Mouse (Mus musculus): ENCODE measurements around the gene Rnf115.

Gene Rnf115

DNA sequence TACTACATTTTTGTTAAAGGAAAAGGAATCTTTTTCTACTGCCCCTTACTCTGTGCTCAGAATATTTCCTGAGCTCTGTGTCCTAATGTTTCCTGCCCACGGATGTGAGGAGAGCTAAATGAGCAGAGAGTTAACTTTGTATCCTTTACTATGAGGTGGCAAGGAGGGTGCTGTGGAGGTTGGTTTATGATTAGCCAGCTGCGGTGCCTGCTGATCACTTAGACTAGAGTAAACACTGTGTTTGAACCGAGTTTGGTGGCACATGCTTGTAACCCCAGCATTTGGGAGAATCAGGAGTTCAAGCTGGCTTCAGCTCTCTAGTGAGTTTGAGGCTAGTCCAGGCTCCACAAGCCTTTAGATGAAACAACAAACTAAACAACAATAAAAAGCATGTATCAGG lies 49.7 kb downstream of the Rnf115 start:
- no peak for DNase-seq (ENCODE audit: low spot score in 2 of 2)

- no peak for DNase-seq (ENCODE audit: low spot score in 2 of 2)
These were observed 54.8 kb downstream of the Rnf115 start for GRCm38 (mm10) chr3:96782236-96782635.

DNA sequence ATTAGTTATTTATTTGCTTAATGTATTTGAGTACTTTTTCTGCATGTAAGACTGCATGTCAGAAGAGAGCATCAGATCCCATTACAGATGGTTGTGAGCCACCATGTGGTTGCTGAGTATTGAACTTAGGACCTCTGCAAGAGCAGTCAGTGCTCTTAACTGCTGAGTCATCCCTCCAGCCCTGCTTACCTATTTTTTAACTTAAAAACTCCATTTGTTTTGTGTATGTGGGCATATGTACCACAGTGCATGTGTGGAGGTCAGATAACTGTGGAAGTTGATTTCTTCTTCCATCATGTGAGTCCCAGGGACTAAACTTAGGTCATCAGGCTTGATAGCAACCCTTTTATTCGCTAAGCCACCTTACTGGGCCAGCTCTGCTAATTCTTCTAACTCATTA lies 60.3 kb downstream of the Rnf115 start:
- no peak for DNase-seq (ENCODE audit: low spot score in 2 of 2)

GRCm38 (mm10) chr3:96788506-96788905 lies 61.0 kb downstream of the Rnf115 start:
- DNase-seq (ENCODE audit: low spot score in 2 of 2) = no peak

- no peak for DNase-seq (ENCODE audit: low spot score in 2 of 2)
These were observed 72.8 kb downstream of the Rnf115 start for GRCm38 (mm10) chr3:96800254-96800653.

DNA sequence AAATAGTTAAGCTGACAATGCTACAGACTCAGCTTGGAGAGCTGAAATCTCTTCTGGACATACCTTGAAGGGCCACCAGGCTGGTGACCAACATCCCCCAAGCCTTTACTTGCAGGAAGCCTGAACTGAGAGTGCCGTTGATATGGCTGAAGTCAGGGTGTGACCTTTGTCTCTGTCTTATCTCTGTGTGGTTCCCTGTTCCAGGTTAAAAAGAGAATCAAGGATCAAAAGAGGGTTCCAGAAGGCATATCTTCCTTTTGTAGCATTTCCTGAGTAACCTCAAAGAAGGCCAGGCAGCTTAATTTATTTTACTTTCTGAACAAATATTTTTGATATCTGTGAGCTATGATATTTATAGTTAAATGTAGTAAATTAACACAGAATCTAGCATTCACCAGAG lies 74.8 kb downstream of the Rnf115 start:
- DNase-seq (ENCODE audit: low spot score in 2 of 2) = no peak

DNA sequence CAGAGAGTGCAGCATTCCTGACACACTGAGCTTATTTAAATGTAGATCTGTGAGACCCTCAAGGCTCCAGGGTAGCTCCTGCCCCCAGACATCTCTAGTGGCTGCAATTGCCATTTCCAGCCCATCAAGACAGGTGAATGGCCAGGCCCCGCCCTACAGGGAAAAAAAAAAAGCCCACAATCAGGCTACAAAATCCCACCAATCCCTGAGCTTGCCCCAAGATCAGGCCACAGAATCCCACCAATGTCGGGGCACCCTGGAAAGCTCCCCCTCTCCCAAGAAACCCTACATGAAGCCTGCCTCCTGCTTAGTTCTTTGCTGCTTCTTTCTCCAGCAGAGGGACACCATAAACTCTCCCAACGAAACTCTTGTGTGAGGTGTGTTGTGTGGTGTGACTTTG lies 80.7 kb downstream of the Rnf115 start:
- no peak for DNase-seq (ENCODE audit: low spot score in 2 of 2)

DNA sequence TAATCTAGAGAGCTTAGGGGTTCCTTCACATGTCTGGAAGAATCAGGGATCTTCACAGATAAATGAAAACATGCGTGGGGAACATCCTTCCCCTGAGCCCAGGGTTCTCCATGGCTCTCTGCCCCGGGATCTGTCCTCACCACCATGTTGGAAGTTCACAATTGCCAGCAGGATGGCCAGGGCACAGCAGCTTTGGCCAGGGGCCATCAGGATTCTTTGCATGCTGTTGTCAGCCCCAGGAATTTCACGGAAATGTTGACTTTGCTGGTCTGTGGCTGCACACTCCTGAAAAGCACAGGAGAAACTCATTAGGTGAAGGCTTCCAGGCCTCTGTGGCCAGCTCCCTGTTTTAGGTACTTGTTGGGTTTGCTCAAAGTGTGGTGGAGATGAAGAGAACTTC lies 81.2 kb downstream of the Rnf115 start:
- DNase-seq (ENCODE audit: low spot score in 2 of 2) = no peak

DNA sequence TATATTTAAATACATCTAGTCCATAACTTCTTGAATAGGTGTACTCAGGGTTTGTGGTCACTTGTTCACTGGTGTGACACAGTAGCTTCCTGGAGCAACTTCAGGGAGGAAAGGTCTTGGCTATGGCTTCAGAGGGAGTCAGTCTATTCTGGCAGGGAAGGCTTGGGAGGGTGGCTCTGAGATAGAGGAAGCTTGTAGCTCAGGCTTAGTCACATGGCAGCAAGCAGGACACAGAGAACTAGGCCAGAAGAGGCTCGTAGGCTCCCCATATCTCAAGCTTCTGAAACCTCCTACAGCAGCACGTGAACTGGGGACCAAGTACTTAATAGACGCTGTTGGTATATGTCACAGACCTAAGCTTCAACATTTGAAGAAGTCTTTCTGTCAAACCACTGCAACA lies 83.8 kb downstream of the Rnf115 start:
- no peak for DNase-seq (ENCODE audit: low spot score in 2 of 2)

DNA sequence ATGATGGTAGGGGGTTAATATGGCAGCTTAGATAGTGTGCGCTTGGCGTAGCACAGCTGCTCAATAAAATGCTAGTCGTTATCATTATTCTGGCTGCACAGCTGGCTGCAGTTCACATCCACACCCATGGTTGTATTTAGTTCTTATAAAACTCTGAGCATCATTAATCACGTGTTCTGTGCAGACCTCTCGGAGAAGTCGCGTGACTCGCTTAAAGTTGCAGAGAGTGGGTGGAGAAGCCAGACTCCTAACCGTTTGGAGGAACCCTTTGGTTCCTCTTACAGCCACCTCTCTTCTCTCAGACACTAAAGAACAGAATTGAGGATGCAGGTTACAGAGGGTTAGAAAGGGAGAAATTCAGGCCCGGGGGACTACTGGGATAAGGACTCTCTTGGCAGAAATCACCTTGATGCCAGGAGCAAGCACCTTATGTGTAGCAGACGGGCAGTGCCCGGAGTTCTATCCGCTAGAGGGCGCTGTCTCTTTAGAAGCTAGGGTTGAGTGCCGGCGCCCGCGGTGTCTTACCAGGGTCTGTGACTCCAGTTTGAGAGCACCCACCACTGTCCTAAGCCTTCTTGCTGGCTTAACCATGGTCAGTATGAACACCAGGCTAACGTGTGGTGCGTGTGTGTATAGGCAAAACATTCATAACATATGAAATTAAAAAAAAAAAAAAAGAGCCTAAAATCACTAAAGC lies 85.1 kb downstream of the Rnf115 start:
- DNase-seq (ENCODE audit: low spot score in 2 of 2) = peak; percentile 71 to 72

- peak; percentile 23 to 26 for DNase-seq (ENCODE audit: low spot score in 2 of 2)
These were observed 85.6 kb downstream of the Rnf115 start for GRCm38 (mm10) chr3:96813106-96813505.

- DNase-seq (ENCODE audit: low spot score in 2 of 2) = no peak
These were observed 86.3 kb downstream of the Rnf115 start for GRCm38 (mm10) chr3:96813591-96814244.

GRCm38 (mm10) chr3:96814342-96814741 lies 86.9 kb downstream of the Rnf115 start:
- no peak for DNase-seq (ENCODE audit: low spot score in 2 of 2)

GRCm38 (mm10) chr3:96820116-96820915 lies 92.9 kb downstream of the Rnf115 start:
- DNase-seq (ENCODE audit: low spot score in 2 of 2) = no peak

DNA sequence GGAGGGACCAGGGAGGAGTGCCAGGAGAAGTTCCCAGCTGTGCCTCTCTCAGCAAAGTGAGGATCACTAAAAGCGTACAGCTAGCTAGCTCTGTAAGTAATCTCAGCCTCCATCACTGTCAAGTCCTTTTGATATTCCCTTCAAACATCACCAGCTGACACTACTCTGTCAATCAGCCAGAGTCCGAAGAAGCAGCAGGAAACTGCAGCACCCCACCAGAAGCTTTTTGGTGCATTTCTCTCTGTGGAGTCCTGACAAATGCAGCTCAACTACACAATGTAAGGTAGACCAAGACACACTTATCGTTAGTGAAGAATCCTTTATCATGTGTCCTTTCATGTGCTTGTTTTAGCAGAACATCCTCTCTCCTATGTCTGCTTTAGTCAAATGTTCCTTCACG lies 94.1 kb downstream of the Rnf115 start:
- no peak for DNase-seq (ENCODE audit: low spot score in 2 of 2)

- DNase-seq (ENCODE audit: low spot score in 2 of 2) = no peak
These were observed 96.2 kb downstream of the Rnf115 start for GRCm38 (mm10) chr3:96823701-96824100.

- DNase-seq (ENCODE audit: low spot score in 2 of 2) = no peak
These were observed 97.2 kb downstream of the Rnf115 start for GRCm38 (mm10) chr3:96824614-96825013.

DNA sequence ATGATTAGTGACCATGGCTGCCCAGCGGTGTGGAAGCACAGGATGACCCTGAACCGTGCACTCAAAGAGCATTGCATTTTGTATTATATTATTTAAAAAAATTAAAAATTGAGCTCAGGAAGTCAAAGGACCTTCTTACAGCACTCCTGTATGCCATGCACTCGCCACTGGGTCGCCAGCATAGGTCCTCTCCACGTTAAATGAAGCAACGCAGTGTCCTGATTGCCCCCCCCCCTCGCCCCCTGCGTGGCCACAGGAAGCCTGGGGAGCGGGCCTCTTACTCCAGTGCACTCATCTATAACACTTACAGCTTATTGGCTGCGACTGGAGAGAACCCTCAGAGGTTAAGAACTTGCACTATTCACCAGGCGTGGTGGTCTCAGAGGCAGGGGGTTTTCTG lies 97.8 kb downstream of the Rnf115 start:
- DNase-seq (ENCODE audit: low spot score in 2 of 2) = no peak

DNA sequence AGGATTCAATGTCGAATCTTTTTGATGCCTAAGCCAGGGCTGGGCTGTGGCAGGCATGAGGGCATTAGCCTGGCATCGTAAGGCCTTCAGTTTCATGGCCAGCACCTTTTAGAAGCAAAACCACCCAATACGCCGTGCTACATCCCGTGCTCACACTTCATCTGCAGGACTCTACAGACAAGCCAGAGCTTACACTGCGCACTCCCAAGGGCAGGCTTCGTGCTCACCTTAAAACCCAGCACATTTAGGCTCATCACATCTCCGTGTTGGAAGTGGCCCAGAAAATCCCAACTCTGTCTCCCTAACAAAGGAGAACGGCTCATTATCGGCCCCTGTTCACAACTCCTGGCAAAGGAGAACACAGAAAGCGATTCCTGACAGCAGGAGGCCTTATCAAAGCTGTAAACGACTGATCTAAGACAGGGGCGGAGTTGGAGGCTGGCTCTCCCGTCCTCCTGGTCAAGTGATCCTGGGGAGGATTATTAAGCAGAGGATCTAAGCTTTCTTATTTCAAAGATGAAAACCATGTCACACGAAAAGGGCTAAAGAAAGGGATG lies 100.9 kb downstream of the Rnf115 start:
- no peak for DNase-seq (ENCODE audit: low spot score in 2 of 2)

DNA sequence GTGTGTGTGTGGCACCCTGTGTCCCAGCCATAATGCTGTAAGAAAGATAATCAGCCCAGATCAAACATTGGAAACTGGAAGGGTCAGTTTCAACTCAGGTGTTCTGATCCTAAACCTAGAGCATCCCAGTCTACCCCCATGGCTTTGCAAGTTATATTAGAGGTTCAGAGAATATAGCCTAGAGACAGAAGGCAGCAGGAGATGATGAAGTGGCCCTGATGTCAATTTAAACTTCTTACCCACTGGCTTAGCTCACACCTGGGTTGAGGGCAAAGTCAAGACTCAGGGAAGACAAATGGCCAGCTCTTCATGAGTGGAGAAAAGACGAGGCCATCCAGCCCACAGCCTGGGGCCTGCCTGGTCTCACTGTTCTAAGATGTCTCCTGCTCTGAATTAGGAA lies 101.5 kb downstream of the Rnf115 start, which contains the start of the genes Pdzk1 and Cd160:
Gene Pdzk1, plus strand, starts transcription at position 301 of the 400 bp plus-strand sequence.
Gene Cd160, minus strand, starts transcription at position 368 of the 400 bp plus-strand sequence.
- no peak for DNase-seq (ENCODE audit: low spot score in 2 of 2)

GRCm38 (mm10) chr3:96829856-96830255 lies 102.4 kb downstream of the Rnf115 start:
- DNase-seq (ENCODE audit: low spot score in 2 of 2) = no peak

DNA sequence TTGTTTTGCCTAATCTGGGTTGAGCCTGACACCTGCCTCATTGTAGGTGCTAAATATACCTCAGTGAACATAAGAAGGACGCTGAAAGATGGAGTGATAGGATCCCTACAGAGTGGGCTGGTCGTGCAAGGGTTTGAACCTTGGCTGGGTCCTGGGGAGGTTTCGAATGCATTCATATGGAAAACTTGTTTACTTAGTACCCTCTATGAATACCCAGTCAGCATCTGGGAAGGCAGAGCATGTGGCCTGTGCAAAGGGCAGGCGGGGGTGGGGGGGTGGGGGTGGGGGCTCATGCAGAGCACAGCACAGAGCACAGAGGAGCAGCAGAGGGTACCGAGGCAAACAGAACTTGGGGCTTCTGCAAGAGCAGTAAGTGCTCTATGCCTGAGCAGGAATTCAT lies 105.5 kb downstream of the Rnf115 start:
- no peak for DNase-seq (ENCODE audit: low spot score in 2 of 2)
